Mouse (Mus musculus) thymus, adult 18-20 months (tissue): ENCODE data around the gene Ugt1a9.

ENCODE experiments used
- DNase-seq, 2 experiments: peaks; one replicate each; pipeline ENCODE4 v3.0.0; 2022; ENCODE audit warnings: mixed read lengths in 2 of 2

The Ugt1a9 gene

GRCm38 (mm10) chr1:88260604-88261377 is 190.2 kb downstream of the Ugt1a9 start:
- no peak for DNase-seq

GRCm38 (mm10) chr1:88261706-88262105 is 191.1 kb downstream of the Ugt1a9 start:
- no peak for DNase-seq

GRCm38 (mm10) chr1:88262255-88262654 is 191.7 kb downstream of the Ugt1a9 start:
- peak in 1 of 2 experiments; percentile 25 for DNase-seq

- no peak for DNase-seq
Measured at GRCm38 (mm10) chr1:88262961-88263360, 192.4 kb downstream of the Ugt1a9 start.

- peak in 1 of 2 experiments; percentile 21 for DNase-seq
Measured at GRCm38 (mm10) chr1:88263778-88264177, 193.2 kb downstream of the Ugt1a9 start.

GRCm38 (mm10) chr1:88264237-88264868 is 193.8 kb downstream of the Ugt1a9 start:
- DNase-seq = no peak

GRCm38 (mm10) chr1:88264869-88265240 is 194.3 kb downstream of the Ugt1a9 start:
- DNase-seq = no peak

- peak in 1 of 2 experiments; percentile 17 for DNase-seq
Measured at GRCm38 (mm10) chr1:88266123-88266522, 195.5 kb downstream of the Ugt1a9 start.

GRCm38 (mm10) chr1:88267489-88267888 is 196.9 kb downstream of the Ugt1a9 start:
- peak in 1 of 2 experiments; percentile 3 for DNase-seq

- DNase-seq = peak in 1 of 2 experiments; percentile 25
Measured at GRCm38 (mm10) chr1:88268070-88268469, 197.5 kb downstream of the Ugt1a9 start.
